Mouse (Mus musculus) hindbrain, embryonic 16.5 days (tissue): ENCODE measurements around the gene Klhl42. TPM values are rescaled to one million over a fixed set of nuclear protein-coding genes. Genes with fewer than 3 reads are reported as not detected.

Experiments used
- ATAC-seq: fragments of 200-750 bp; cut with Nextera tagmentation; 2 replicates; pipeline ENCODE4 v1.8.0; 2017; ENCODE audit warnings: moderate TSS enrichment, moderate library complexity
- H3K27ac ChIP-seq: fragments of 300-500 bp; sonication (generic); 2 replicates; pipeline ENCODE4 v1.5.1; 2014; ENCODE audit warnings: low read depth, mild to moderate bottlenecking, control low read depth, low read length, moderate library complexity
- H3K27me3 ChIP-seq: fragments of 300-500 bp; sonication (generic); replicated peaks from 2 replicates; pipeline ENCODE4 v1.6.1; 2014; ENCODE audit warnings: low read length; ENCODE audit not compliant: control insufficient read depth, insufficient read depth
- H3K36me3 ChIP-seq: fragments of 300-500 bp; sonication (generic); 2 replicates; pipeline ENCODE4 v1.6.1; 2014; ENCODE audit warnings: mild to moderate bottlenecking, low read length, moderate library complexity, mixed read lengths; ENCODE audit not compliant: control insufficient read depth, insufficient read depth
- H3K4me1 ChIP-seq: fragments of 300-500 bp; sonication (generic); 2 replicates; pipeline ENCODE4 v1.6.1; 2014; ENCODE audit warnings: low read depth, low read length; ENCODE audit not compliant: control insufficient read depth, insufficient read depth
- H3K4me2 ChIP-seq: fragments of 300-500 bp; sonication (generic); 2 replicates; pipeline ENCODE4 v1.6.1; 2014; ENCODE audit warnings: mild to moderate bottlenecking, low read length, control low read depth, moderate library complexity
- H3K4me3 ChIP-seq: fragments of 300-500 bp; sonication (generic); 2 replicates; pipeline ENCODE4 v1.5.1; 2014; ENCODE audit warnings: mild to moderate bottlenecking, low read length, control low read depth, moderate library complexity
- H3K9ac ChIP-seq: fragments of 300-500 bp; sonication (generic); 2 replicates; pipeline ENCODE4 v1.6.1; 2014; ENCODE audit warnings: low read depth, mild to moderate bottlenecking, control low read depth, low read length, moderate library complexity
- H3K9me3 ChIP-seq: fragments of 300-500 bp; sonication (generic); 2 replicates; pipeline ENCODE4 v1.6.1; 2014; ENCODE audit warnings: mild to moderate bottlenecking, low read length, moderate library complexity; ENCODE audit not compliant: control insufficient read depth
- WGBS: fragments of 180-500 bp; shearing (Covaris S2); extraction: QIAGEN DNeasy Blood & Tissue Kit; methylation state at CpG from one replicate; pipeline ENCODE4 v1.1.7; 2014; 5-methylcytosine and 5-hydroxymethylcytosine counted together
- polyA plus RNA-seq: library from polyadenylated mRNA; unstranded; fragments of >200 nt; fragmentation: Nextera tagmentation; extraction: Ambion mirVana; gene quantifications from 2 replicates; pipeline ENCODE4 v1.2.1, GENCODE M21; 2015

Klhl42 gene
- polyA plus RNA-seq, 1 experiment from 2014 or later = 6.3 TPM

GRCm38 (mm10) chr6:147097346-147097929 lies 6.3 kb downstream of the Klhl42 start:
- Histone ChIP-seq H3K36me3 (peaks cover 7% of the 10 kb centered on the region), H3K4me1 (peaks cover 18% of the 10 kb centered on the region), H3K4me3 (no peak overlapping the region), H3K27me3 (no peaks in the 10 kb centered on the region), H3K9ac (no peak overlapping the region), H3K9me3 (no peaks in the 10 kb centered on the region), H3K4me2 (no peak overlapping the region), H3K27ac (no peak overlapping the region)
- WGBS = 57% methylated on average over 8 of the region's 8 CpGs
- no peak for ATAC-seq

GRCm38 (mm10) chr6:147099458-147100277 lies 8.5 kb downstream of the Klhl42 start:
- Histone ChIP-seq H3K27me3 (no peaks in the 10 kb centered on the region), H3K4me2 (no peak overlapping the region), H3K36me3 (peaks cover 11% of the 10 kb centered on the region), H3K4me1 (peaks cover 2% of the 10 kb centered on the region), H3K9ac (no peak overlapping the region), H3K9me3 (no peaks in the 10 kb centered on the region), H3K4me3 (no peak overlapping the region), H3K27ac (no peak overlapping the region)
- WGBS = 81% methylated on average over 19 of the region's 19 CpGs
- no peak for ATAC-seq

GRCm38 (mm10) chr6:147102293-147102692 lies 11.1 kb downstream of the Klhl42 start:
- Histone ChIP-seq H3K9me3 (no peaks in the 10 kb centered on the region), H3K27ac (no peak overlapping the region), H3K27me3 (no peaks in the 10 kb centered on the region), H3K36me3 (peaks cover 11% of the 10 kb centered on the region), H3K4me2 (no peak overlapping the region), H3K4me1 (no peaks in the 10 kb centered on the region), H3K4me3 (no peak overlapping the region), H3K9ac (no peak overlapping the region)
- no peak for ATAC-seq
- 92% methylated on average over 3 of the region's 3 CpGs for WGBS

- peaks cover 14% of the 10 kb centered on the region for H3K36me3 ChIP-seq
These were observed 14.3 kb downstream of the Klhl42 start for GRCm38 (mm10) chr6:147105529-147105928.

GRCm38 (mm10) chr6:147106716-147107115 lies 15.5 kb downstream of the Klhl42 start:
- H3K4me1 ChIP-seq = no peaks in the 10 kb centered on the region
- H3K9ac ChIP-seq = no peak overlapping the region
- no peaks in the 10 kb centered on the region for H3K9me3 ChIP-seq
- no peaks in the 10 kb centered on the region for H3K27me3 ChIP-seq
- ATAC-seq = no peak
- no peak overlapping the region for H3K27ac ChIP-seq
- H3K4me3 ChIP-seq = no peak overlapping the region
- H3K4me2 ChIP-seq = no peak overlapping the region
- peaks cover 17% of the 10 kb centered on the region for H3K36me3 ChIP-seq
- 97% methylated on average over 6 of the region's 6 CpGs for WGBS

More at GRCm38 (mm10) chr6:147105529-147105928, 14.3 kb downstream of the Klhl42 start:
- Histone ChIP-seq H3K4me2 (no peak overlapping the region), H3K4me1 (no peaks in the 10 kb centered on the region), H3K9ac (no peak overlapping the region), H3K4me3 (no peak overlapping the region), H3K27ac (no peak overlapping the region), H3K9me3 (no peaks in the 10 kb centered on the region), H3K27me3 (no peaks in the 10 kb centered on the region)
- WGBS = 94% methylated on average over 1 of the region's 1 CpGs
- ATAC-seq = no peak

- H3K27ac ChIP-seq = no peak overlapping the region
- peaks cover 15% of the 10 kb centered on the region for H3K36me3 ChIP-seq
- H3K4me1 ChIP-seq = no peaks in the 10 kb centered on the region
- no peak overlapping the region for H3K4me2 ChIP-seq
- H3K9ac ChIP-seq = no peak overlapping the region
- WGBS = 88% methylated on average over 7 of the region's 7 CpGs
- no peak overlapping the region for H3K4me3 ChIP-seq
- no peak for ATAC-seq
- H3K9me3 ChIP-seq = no peaks in the 10 kb centered on the region
- no peaks in the 10 kb centered on the region for H3K27me3 ChIP-seq
These were observed 18.1 kb downstream of the Klhl42 start for GRCm38 (mm10) chr6:147109283-147109682.

- peak; percentile 74 for ATAC-seq
- WGBS = 9% methylated on average over 10 of the region's 10 CpGs
- Histone ChIP-seq H3K9me3 (no peaks in the 10 kb centered on the region), H3K27me3 (no peaks in the 10 kb centered on the region; the same call in 1 of the 2 replicates), H3K4me3 (no peak overlapping the region), H3K9ac (no peak overlapping the region), H3K36me3 (peaks cover 6% of the 10 kb centered on the region; the same call in 1 of the 2 replicates), H3K4me2 (no peak overlapping the region), H3K27ac (no peak overlapping the region), H3K4me1 (no peaks in the 10 kb centered on the region)
These were observed 25.4 kb downstream of the Klhl42 start for GRCm38 (mm10) chr6:147116579-147116978.

GRCm38 (mm10) chr6:147117764-147118163 lies 26.6 kb downstream of the Klhl42 start:
- Histone ChIP-seq H3K27me3 (no peaks in the 10 kb centered on the region; the same call in 1 of the 2 replicates), H3K4me1 (no peaks in the 10 kb centered on the region), H3K36me3 (0 out of 2 replicates have a peak, but pooled peaks cover under 1% of the 10 kb centered on the region), H3K9ac (no peak overlapping the region), H3K9me3 (no peaks in the 10 kb centered on the region), H3K27ac (no peak overlapping the region), H3K4me3 (no peak overlapping the region), H3K4me2 (no peak overlapping the region)
- ATAC-seq = no peak
- 94% methylated on average over 7 of the region's 7 CpGs for WGBS

- no peak for ATAC-seq
- no peaks in the 10 kb centered on the region for H3K4me1 ChIP-seq
- H3K27ac ChIP-seq = no peak overlapping the region
- no peaks in the 10 kb centered on the region for H3K9me3 ChIP-seq
- WGBS = 93% methylated on average over 3 of the region's 3 CpGs
- no peaks in the 10 kb centered on the region; the same call in 1 of the 2 replicates for H3K27me3 ChIP-seq
- H3K9ac ChIP-seq = no peak overlapping the region
- no peaks in the 10 kb centered on the region for H3K36me3 ChIP-seq
- H3K4me3 ChIP-seq = no peak overlapping the region
- H3K4me2 ChIP-seq = no peak overlapping the region
These were observed 27.0 kb downstream of the Klhl42 start for GRCm38 (mm10) chr6:147118190-147118589.
